Mouse (Mus musculus) kidney, postnatal 0 days (tissue): ENCODE results near the gene Kif13a. TPM values are rescaled to one million over a fixed set of nuclear protein-coding genes. Genes with fewer than 3 reads are reported as not detected.
A peak's percentile ranks its signal among the peaks of the same experiment; 100 is the strongest.

Experiments used
- ATAC-seq: fragments of 200-750 bp; cut with Nextera tagmentation; replicated peaks from 2 replicates; pipeline ENCODE4 v1.8.0; 2017; ENCODE audit warnings: low read depth, moderate number of reproducible peaks, moderate TSS enrichment, moderate library complexity; ENCODE audit not compliant: low FRiP score
- DNase-seq: peaks from one replicate; pipeline ENCODE4 v3.0.0-alpha.2; 2016; ENCODE audit warnings: low spot score
- H3K27ac ChIP-seq: fragments of 300-500 bp; sonication (generic); 2 replicates; pipeline ENCODE4 v1.5.1; 2014; ENCODE audit warnings: mild to moderate bottlenecking
- H3K27me3 ChIP-seq: fragments of 300-500 bp; sonication (generic); 2 replicates; pipeline ENCODE4 v1.6.1; 2014; ENCODE audit warnings: low read length, mixed read lengths; ENCODE audit not compliant: insufficient read depth
- H3K36me3 ChIP-seq: fragments of 300-500 bp; sonication (generic); 2 replicates; pipeline ENCODE4 v1.6.1; 2014; ENCODE audit warnings: low read length, mixed read lengths; ENCODE audit not compliant: insufficient read depth
- H3K4me1 ChIP-seq: fragments of 300-500 bp; sonication (generic); replicated peaks from 2 replicates; pipeline ENCODE4 v1.6.1; 2014; ENCODE audit warnings: antibody characterized with exemption, low read length, mixed read lengths; ENCODE audit not compliant: insufficient read depth
- H3K4me2 ChIP-seq: fragments of 300-500 bp; sonication (generic); 2 replicates; pipeline ENCODE4 v1.6.1; 2014; ENCODE audit warnings: mild to moderate bottlenecking, low read length, moderate library complexity, mixed read lengths
- H3K4me3 ChIP-seq: fragments of 300-500 bp; sonication (generic); replicated peaks from 2 replicates; pipeline ENCODE4 v1.5.1; 2014; ENCODE audit warnings: low read depth, low read length
- H3K9ac ChIP-seq: fragments of 300-500 bp; sonication (generic); 2 replicates; pipeline ENCODE4 v1.6.1; 2014; ENCODE audit warnings: low read depth, low read length
- H3K9me3 ChIP-seq: fragments of 300-500 bp; sonication (generic); replicated peaks from 2 replicates; pipeline ENCODE4 v1.6.1; 2016; ENCODE audit warnings: low read length, inconsistent platforms, mixed read lengths
- CTCF ChIP-seq: IDR thresholded peaks from 2 replicates; pipeline ENCODE4 v1.5.1; 2016; ENCODE audit warnings: antibody characterized with exemption, low read depth, mild to moderate bottlenecking, moderate library complexity
- WGBS: fragments of 180-500 bp; shearing (Covaris S2); extraction: QIAGEN DNeasy Blood & Tissue Kit; methylation state at CpG from one replicate; pipeline ENCODE4 v1.1.7; 2014; 5-methylcytosine and 5-hydroxymethylcytosine counted together
- polyA plus RNA-seq: library from polyadenylated mRNA; unstranded; fragments of >200 nt; fragmentation: Nextera tagmentation; extraction: Ambion mirVana; gene quantifications from 2 replicates; pipeline ENCODE4 v1.2.1, GENCODE M21; 2015

Gene Kif13a
- polyA plus RNA-seq, 1 experiment from 2014 or later, result 13.1 TPM

GRCm38 (mm10) chr13:46728411-46728810 lies 201.3 kb downstream of the Kif13a start:
- no peak for DNase-seq
- Histone ChIP-seq H3K4me1 (peaks cover 9% of the 10 kb centered on the region; the same call in 1 of the 2 replicates), H3K9me3 (no peaks in the 10 kb centered on the region), H3K36me3 (no peaks in the 10 kb centered on the region), H3K4me2 (peak overlapping the region; percentile 82), H3K27me3 (no peaks in the 10 kb centered on the region), H3K4me3 (peak overlapping the region; percentile 99), H3K27ac (peak overlapping the region; percentile 99), H3K9ac (peak overlapping the region; percentile 95)
- 25% methylated on average over 5 of the region's 5 CpGs for WGBS
- ATAC-seq, result no peak
- TF ChIP-seq CTCF, result no peak

- Histone ChIP-seq H3K36me3 (no peaks in the 10 kb centered on the region), H3K9ac (peak within 1 kb of the TSS; percentile 95), H3K27ac (peak within 1 kb of the TSS; percentile 99), H3K9me3 (no peaks in the 10 kb centered on the region), H3K4me3 (peak within 1 kb of the TSS; percentile 99), H3K4me2 (peak within 1 kb of the TSS; percentile 82), H3K4me1 (peaks cover 9% of the 10 kb centered on the region; the same call in 1 of the 2 replicates), H3K27me3 (no peaks in the 10 kb centered on the region)
- DNase-seq, result peak; percentile 98
- no peak for TF ChIP-seq CTCF
- peak; percentile 83 for ATAC-seq
- under 1% methylated on average over 45 of the region's 51 CpGs for WGBS
These were observed 201.8 kb downstream of the Kif13a start, which contains the start of gene Nup153 for GRCm38 (mm10) chr13:46727837-46728268. Gene Nup153, minus strand, starts transcription at chr13:46727940.

GRCm38 (mm10) chr13:46727038-46727836 lies 202.4 kb downstream of the Kif13a start:
- no peaks in the 10 kb centered on the region for H3K36me3 ChIP-seq

GRCm38 (mm10) chr13:46726288-46727037 lies 203.2 kb downstream of the Kif13a start:
- Histone ChIP-seq H3K27ac (peak overlapping the region; percentile 99), H3K36me3 (no peaks in the 10 kb centered on the region), H3K9ac (peak overlapping the region; percentile 95), H3K4me2 (peak overlapping the region; percentile 82), H3K4me3 (peak overlapping the region; percentile 99), H3K4me1 (peaks cover 9% of the 10 kb centered on the region; the same call in 1 of the 2 replicates), H3K27me3 (no peaks in the 10 kb centered on the region), H3K9me3 (no peaks in the 10 kb centered on the region)
- no peak for ATAC-seq
- WGBS, result under 1% methylated on average over 30 of the region's 30 CpGs
- DNase-seq, result peak; percentile 67
- TF ChIP-seq CTCF, result no peak

More at GRCm38 (mm10) chr13:46727038-46727836, 202.4 kb downstream of the Kif13a start:
- peak; percentile 86 for ATAC-seq
- Histone ChIP-seq H3K4me3 (peak overlapping the region; percentile 99), H3K27ac (peak overlapping the region; percentile 99), H3K9me3 (no peaks in the 10 kb centered on the region), H3K4me2 (peak overlapping the region; percentile 82), H3K9ac (peak overlapping the region; percentile 95), H3K4me1 (peaks cover 9% of the 10 kb centered on the region; the same call in 1 of the 2 replicates), H3K27me3 (no peaks in the 10 kb centered on the region)
- peak; percentile 7; the same call in 1 of the 2 replicates for TF ChIP-seq CTCF
- peak; percentile 73 for DNase-seq
- under 1% methylated on average over 75 of the region's 85 CpGs for WGBS

- Histone ChIP-seq H3K27me3 (no peaks in the 10 kb centered on the region), H3K9ac (0 out of 2 replicates have a peak overlapping the region, but pooled peaks have one; percentile 1), H3K9me3 (no peaks in the 10 kb centered on the region), H3K36me3 (no peaks in the 10 kb centered on the region), H3K4me3 (no peak overlapping the region), H3K4me2 (peak overlapping the region; percentile 45; the same call in 1 of the 2 replicates), H3K4me1 (peaks cover 9% of the 10 kb centered on the region; the same call in 1 of the 2 replicates), H3K27ac (no peak overlapping the region)
- WGBS, result 24% methylated on average over 2 of the region's 2 CpGs
- no peak for DNase-seq
- no peak for ATAC-seq
- no peak for TF ChIP-seq CTCF
These were observed 204.4 kb downstream of the Kif13a start for GRCm38 (mm10) chr13:46725227-46725626.

- Histone ChIP-seq H3K9me3 (no peaks in the 10 kb centered on the region), H3K4me1 (peaks cover 9% of the 10 kb centered on the region; the same call in 1 of the 2 replicates)
- no peak for ATAC-seq
These were observed 205.3 kb downstream of the Kif13a start for GRCm38 (mm10) chr13:46724371-46724770.

More at GRCm38 (mm10) chr13:46724371-46724770, 205.3 kb downstream of the Kif13a start:
- no peaks in the 10 kb centered on the region for H3K27me3 ChIP-seq
- H3K9ac ChIP-seq, result 0 out of 2 replicates have a peak overlapping the region, but pooled peaks have one; percentile 1
- H3K4me2 ChIP-seq, result no peak overlapping the region
- no peak overlapping the region for H3K27ac ChIP-seq
- peak; percentile 84 for DNase-seq
- TF ChIP-seq CTCF, result peak; percentile 68
- H3K4me3 ChIP-seq, result no peak overlapping the region
- no peaks in the 10 kb centered on the region for H3K36me3 ChIP-seq
